ENCODE assay signal across 8 mouse cellular contexts in genomic region chr12:110844227-110845130, GRCm38 (mm10). TPM values are rescaled to one million over a fixed set of nuclear protein-coding genes. Genes with fewer than 3 reads are reported as not detected.
DNase-seq lines count a peak whose midpoint lies in the region; TF ChIP-seq lines count a peak whose summit lies in the region.

No protein-coding gene starts in this region.

- peak overlapping the region; percentile 84 for H3K27ac ChIP-seq in macrophage
- H3K27ac ChIP-seq in testis, adult 2 months (ENCODE audit: control insufficient read depth, insufficient read depth, low read depth, low read length): peak overlapping the region; percentile 15

- 1% methylated on average over 42 of the region's 42 CpGs for WGBS in macrophage (ENCODE audit: missing documents)

- no peaks in the 10 kb centered on the region for H3K79me2 ChIP-seq in macrophage (ENCODE audit: inconsistent target)

- no peak for TF ChIP-seq CTCF in testis, adult 2 months (IDR thresholded peaks at IDR 0.05; ENCODE audit: control insufficient read depth, insufficient read depth, insufficient replicate concordance, low read depth, low read length)

- H3K4me1 ChIP-seq in testis, adult 2 months (ENCODE audit: control insufficient read depth, insufficient read depth, low read length): peaks cover 31% of the 10 kb centered on the region

- peak; percentile 47 for DNase-seq in ovary, postnatal 36 days (ENCODE audit: low spot score)
- no peak for DNase-seq in ovary, adult 18-20 months (ENCODE audit: low spot score)
- peak; percentile 31 for DNase-seq in brain, adult 2 months (ENCODE audit: low read depth, low spot score)
- DNase-seq in gonadal fat pad, adult 2 months (ENCODE audit: low read depth): peak; percentile 46
- peak; percentile 52 for DNase-seq in kidney, postnatal 10 days
- DNase-seq in Muller cell, postnatal 12 days (ENCODE audit: inconsistent ontology term): no peak

- peak overlapping the region; percentile 77 for H3K4me3 ChIP-seq in macrophage (ENCODE audit: inconsistent target)
- peak overlapping the region; percentile 80 for H3K4me3 ChIP-seq in testis, adult 2 months (ENCODE audit: control insufficient read depth, low read depth, low read length)

- no peak for TF ChIP-seq POLR2A in testis, adult 2 months (IDR thresholded peaks at IDR 0.05; ENCODE audit: control insufficient read depth, low read depth, low read length)

- H3K36me3 ChIP-seq in macrophage (ENCODE audit: inconsistent target): no peaks in the 10 kb centered on the region
- H3K36me3 ChIP-seq in testis, adult 2 months (ENCODE audit: control insufficient read depth, insufficient read depth, low read length): no peaks in the 10 kb centered on the region; the same call in 1 of the 2 replicates

- no peaks in the 10 kb centered on the region for H3K27me3 ChIP-seq in testis, adult 2 months (ENCODE audit: control insufficient read depth, insufficient read depth, low read length)

RNA-seq across cellular contexts. Expression of gene Mok, which starts 3.7 kb away (rescaled TPM):
- 1.9 and 3.1 TPM in 2 replicates for polyA plus RNA-seq in gonadal fat pad, adult 2 months (2012; rRNA removed)
- total RNA-seq in macrophage (2018; cell fraction: chromatin; rRNA removed): 10 to 100 TPM in 4 of 26 experiments, 1 to 10 TPM in 21, under 1 TPM in 1; 0.37 to 12.4 (median 3.3) TPM
- 1 to 10 TPM in 21 of 26 experiments, under 1 TPM in 5; 0.50 to 3.6 (median 1.4) TPM for total RNA-seq in macrophage (2018; cell fraction: cytosol; rRNA removed)
- 10 to 100 TPM in 1 of 26 experiments, 1 to 10 TPM in 23, under 1 TPM in 1, not detected in 1; 0.65 to 12.3 (median 2.7) TPM for total RNA-seq in macrophage (2018; cell fraction: nucleus; rRNA removed)
- 0.96 to 4.8 TPM (median 3.3 TPM) in 3 replicates for polyA plus RNA-seq in macrophage (2018)
- polyA plus RNA-seq in testis, adult 2 months (2012; rRNA removed): 96.9 and 102 TPM in 2 replicates

RNA-seq across cellular contexts. Expression of gene Zfp839, which starts 5.6 kb away (rescaled TPM):
- 7.0 and 8.2 TPM in 2 replicates for polyA plus RNA-seq in gonadal fat pad, adult 2 months (2012; rRNA removed)
- total RNA-seq in macrophage (2018; cell fraction: chromatin; rRNA removed): 10 to 100 TPM; 16.2 to 68.1 (median 35.9) TPM
- total RNA-seq in macrophage (2018; cell fraction: cytosol; rRNA removed): 10 to 100 TPM in 13 of 26 experiments, 1 to 10 TPM in 13; 3.2 to 13.5 (median 10.4) TPM
- total RNA-seq in macrophage (2018; cell fraction: nucleus; rRNA removed): 10 to 100 TPM in 25 of 26 experiments, 1 to 10 TPM in 1; 9.0 to 46.7 (median 24.5) TPM
- 7.8 to 12.1 TPM (median 10.8 TPM) in 3 replicates for polyA plus RNA-seq in macrophage (2018)
- polyA plus RNA-seq in testis, adult 2 months (2012; rRNA removed): 5.3 and 6.1 TPM in 2 replicates

RNA-seq across cellular contexts. Expression of gene Cinp, which starts 44.5 kb away (rescaled TPM):
- polyA plus RNA-seq in gonadal fat pad, adult 2 months (2012; rRNA removed): 36.5 and 47.3 TPM in 2 replicates
- total RNA-seq in macrophage (2018; cell fraction: chromatin; rRNA removed): 10 to 100 TPM; 12.3 to 74.4 (median 39.2) TPM
- 10 to 100 TPM; 16.3 to 33.1 (median 25.2) TPM for total RNA-seq in macrophage (2018; cell fraction: cytosol; rRNA removed)
- 10 to 100 TPM; 11.8 to 58.3 (median 26.9) TPM for total RNA-seq in macrophage (2018; cell fraction: nucleus; rRNA removed)
- 21.8 to 58.2 TPM (median 41.8 TPM) in 3 replicates for polyA plus RNA-seq in macrophage (2018)
- polyA plus RNA-seq in testis, adult 2 months (2012; rRNA removed): 13.4 and 13.6 TPM in 2 replicates

RNA-seq across cellular contexts. Expression of gene Tecpr2, which starts 44.6 kb away (rescaled TPM):
- polyA plus RNA-seq in gonadal fat pad, adult 2 months (2012; rRNA removed): 7.0 and 7.9 TPM in 2 replicates
- 10 to 100 TPM; 20.8 to 92.3 (median 59.4) TPM for total RNA-seq in macrophage (2018; cell fraction: chromatin; rRNA removed)
- 10 to 100 TPM in 20 of 26 experiments, 1 to 10 TPM in 6; 4.6 to 18.7 (median 11.7) TPM for total RNA-seq in macrophage (2018; cell fraction: cytosol; rRNA removed)
- total RNA-seq in macrophage (2018; cell fraction: nucleus; rRNA removed): 10 to 100 TPM; 12.2 to 47.7 (median 33.1) TPM
- polyA plus RNA-seq in macrophage (2018): 6.3 to 9.4 TPM (median 7.8 TPM) in 3 replicates
- 7.1 and 7.4 TPM in 2 replicates for polyA plus RNA-seq in testis, adult 2 months (2012; rRNA removed)

Comparison
In these comparisons a context has a peak if more than half of its experiments do, and no peak if none do; other contexts are left out.
1. DNase-seq: peak in ovary, postnatal 36 days (single experiment), brain, adult 2 months (single experiment), gonadal fat pad, adult 2 months (single experiment) and kidney, postnatal 10 days (single experiment); none in ovary, adult 18-20 months (single experiment) and Muller cell, postnatal 12 days (single experiment).
2. RNA of gene Mok, which starts 3.7 kb away (polyA plus RNA-seq): 96.9 to 102 TPM in testis, adult 2 months; 0.96 to 4.8 TPM in macrophage and 1.9 to 3.1 TPM in gonadal fat pad, adult 2 months; every median in the first group is over 10 times any median in the second.